8 mouse cellular contexts compared by ENCODE assay signal in the genomic region with DNA sequence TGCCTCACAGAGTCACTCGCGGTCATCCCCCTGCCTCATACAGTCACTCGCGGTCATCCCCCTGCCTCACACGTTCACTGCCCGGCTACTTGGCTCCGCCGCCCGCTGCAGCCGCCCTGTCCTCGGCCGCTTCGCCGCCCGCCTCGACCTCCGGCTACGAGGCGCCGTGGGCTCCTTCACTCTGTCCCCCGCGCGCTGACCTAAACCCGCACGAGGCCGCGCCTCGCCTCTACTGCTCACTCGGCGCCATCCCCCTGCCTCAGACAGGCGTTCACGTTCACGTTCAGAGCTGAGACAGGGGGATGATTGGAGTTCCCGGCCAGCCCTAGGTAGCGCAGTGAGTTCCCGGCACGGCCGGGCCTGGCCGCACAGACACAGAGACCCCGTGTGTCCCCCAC. TPM values are rescaled to one million over a fixed set of nuclear protein-coding genes. Genes with fewer than 3 reads are reported as not detected.
DNase-seq lines count a peak whose midpoint lies in the region; ATAC-seq and TF ChIP-seq lines count a peak whose summit lies in the region.
"Not testable (repeated sequence)": the region's sequence is repeated elsewhere in the genome, so short reads cannot be mapped to it uniquely, and the experiment has no call there.

No protein-coding gene starts in this region.

- not testable (repeated sequence) for H3K9ac ChIP-seq in forebrain, embryonic 12.5 days; limb, embryonic 15.5 days; neural tube, embryonic 15.5 days (replicated peaks)
- peak overlapping the region; percentile 45; the same call in 1 of the 2 replicates for H3K9ac ChIP-seq in heart, embryonic 12.5 days
- H3K9ac ChIP-seq in intestine, embryonic 14.5 days (ENCODE audit: low read length), result peak overlapping the region; percentile 37

- H3K36me3 ChIP-seq in forebrain, embryonic 12.5 days (replicated peaks); heart, embryonic 12.5 days; intestine, embryonic 14.5 days (ENCODE audit: control insufficient read depth, insufficient read depth, low read length); limb, embryonic 15.5 days; neural tube, embryonic 15.5 days: not testable (repeated sequence)

- ATAC-seq in forebrain, embryonic 12.5 days (ENCODE audit: low FRiP score), result peak; percentile 4; the same call in 1 of the 2 replicates
- ATAC-seq in heart, embryonic 12.5 days (ENCODE audit: insufficient number of reproducible peaks, low FRiP score); limb, embryonic 15.5 days (ENCODE audit: insufficient number of reproducible peaks, low FRiP score, low TSS enrichment, low read depth); neural tube, embryonic 15.5 days (ENCODE audit: low FRiP score): not testable (repeated sequence)
- ATAC-seq in intestine, embryonic 14.5 days (replicated peaks; ENCODE audit: low FRiP score, low TSS enrichment, low read depth), result peak; percentile 46; the same call in 1 of the 2 replicates
- ATAC-seq in megakaryocyte, adult 5-6 weeks (ENCODE audit: poor library complexity, severe bottlenecking), result peak; percentile 1

- TF ChIP-seq CTCF in cerebellum, adult 2 months (IDR thresholded peaks at IDR 0.05; ENCODE audit: borderline replicate concordance, insufficient read depth, low read depth, low read length), result not testable (repeated sequence)

- DNase-seq in cerebellum, adult 2 months; intestine, embryonic 14.5 days (ENCODE audit: low spot score): not testable (repeated sequence)
- DNase-seq in urinary bladder, postnatal 14 days (ENCODE audit: low spot score), result peak; percentile 75

- H3K9me3 ChIP-seq in forebrain, embryonic 12.5 days; limb, embryonic 15.5 days; neural tube, embryonic 15.5 days (replicated peaks): not testable (repeated sequence)
- H3K9me3 ChIP-seq in heart, embryonic 12.5 days (replicated peaks), result peaks cover 18% of the 10 kb centered on the region
- H3K9me3 ChIP-seq in intestine, embryonic 14.5 days (ENCODE audit: control insufficient read depth, low read length), result peaks cover 47% of the 10 kb centered on the region

- not testable (repeated sequence) for H3K4me1 ChIP-seq in cerebellum, adult 2 months (ENCODE audit: control insufficient read depth, insufficient read depth, low read length); forebrain, embryonic 12.5 days; heart, embryonic 12.5 days (replicated peaks); intestine, embryonic 14.5 days (replicated peaks; ENCODE audit: control insufficient read depth, insufficient read depth, low read length); limb, embryonic 15.5 days; neural tube, embryonic 15.5 days

- not testable (repeated sequence) for H3K27me3 ChIP-seq in cerebellum, adult 2 months (ENCODE audit: control insufficient read depth, insufficient read depth, low read length); forebrain, embryonic 12.5 days; heart, embryonic 12.5 days (replicated peaks); intestine, embryonic 14.5 days (replicated peaks; ENCODE audit: control insufficient read depth, insufficient read depth, low read length); limb, embryonic 15.5 days; neural tube, embryonic 15.5 days (replicated peaks)

- peak overlapping the region; percentile 57 for H3K4me3 ChIP-seq in cerebellum, adult 2 months (replicated peaks; ENCODE audit: insufficient read depth, low read depth, low read length)
- not testable (repeated sequence) for H3K4me3 ChIP-seq in forebrain, embryonic 12.5 days (replicated peaks)
- H3K4me3 ChIP-seq in heart, embryonic 12.5 days, result peak overlapping the region; percentile 42
- peak overlapping the region; percentile 33 for H3K4me3 ChIP-seq in intestine, embryonic 14.5 days (ENCODE audit: low read depth, low read length)
- H3K4me3 ChIP-seq in limb, embryonic 15.5 days, result peak overlapping the region; percentile 31
- peak overlapping the region; percentile 27 for H3K4me3 ChIP-seq in neural tube, embryonic 15.5 days (replicated peaks)

- H3K27ac ChIP-seq in cerebellum, adult 2 months (ENCODE audit: insufficient read depth, low read length); heart, embryonic 12.5 days (ENCODE audit: poor library complexity, severe bottlenecking); limb, embryonic 15.5 days; neural tube, embryonic 15.5 days (replicated peaks): not testable (repeated sequence)
- H3K27ac ChIP-seq in forebrain, embryonic 12.5 days, result peak overlapping the region; percentile 88; the same call in 1 of the 2 replicates
- H3K27ac ChIP-seq in intestine, embryonic 14.5 days (ENCODE audit: low read depth), result peak overlapping the region; percentile 51

- peak overlapping the region; percentile 50; the same call in 1 of the 2 replicates for H3K4me2 ChIP-seq in forebrain, embryonic 12.5 days
- H3K4me2 ChIP-seq in heart, embryonic 12.5 days, result peak overlapping the region; percentile 74
- peak overlapping the region; percentile 79 for H3K4me2 ChIP-seq in intestine, embryonic 14.5 days (ENCODE audit: low read length)
- H3K4me2 ChIP-seq in limb, embryonic 15.5 days, result peak overlapping the region; percentile 46
- peak overlapping the region; percentile 53 for H3K4me2 ChIP-seq in neural tube, embryonic 15.5 days

- WGBS in cerebellum, adult 2 months, result 8% methylated on average over 40 of the region's 40 CpGs
- WGBS in forebrain, embryonic 12.5 days, result 24% methylated on average over 10 of the region's 40 CpGs
- WGBS in heart, embryonic 12.5 days, result 45% methylated on average over 40 of the region's 40 CpGs
- 52% methylated on average over 40 of the region's 40 CpGs for WGBS in intestine, embryonic 14.5 days
- 0% methylated on average over 1 of the region's 40 CpGs for WGBS in limb, embryonic 15.5 days
- WGBS in neural tube, embryonic 15.5 days, result 14% methylated on average over 4 of the region's 40 CpGs

- not testable (repeated sequence) for TF ChIP-seq POLR2A in cerebellum, adult 2 months (IDR thresholded peaks at IDR 0.05; ENCODE audit: borderline replicate concordance, insufficient read depth, low read length)

RNA-seq across cellular contexts. Expression of a gene that starts 12.0 kb away (rescaled TPM):
- 648 and 794 TPM in 2 replicates for polyA plus RNA-seq in cerebellum, adult 2 months (2012; rRNA removed)
- polyA plus RNA-seq in forebrain, embryonic 12.5 days (2016; fragmentation: Nextera tagmentation; extraction: Ambion mirVana), result 181 and 277 TPM in 2 replicates
- 121 and 171 TPM in 2 replicates for polyA plus RNA-seq in heart, embryonic 12.5 days (2016; fragmentation: Nextera tagmentation; extraction: Ambion mirVana)
- 223 and 261 TPM in 2 replicates for polyA plus RNA-seq in intestine, embryonic 14.5 days (2014; fragmentation: Nextera tagmentation; extraction: Ambion mirVana)
- polyA plus RNA-seq in limb, embryonic 15.5 days (2015; fragmentation: Nextera tagmentation; extraction: Ambion mirVana), result 133 and 163 TPM in 2 replicates
- total RNA-seq in megakaryocyte, adult 5-6 weeks (2015), result 28.5 and 29.2 TPM in 2 replicates
- 38.0 and 59.3 TPM in 2 replicates for total RNA-seq in megakaryocyte, adult 5-6 weeks (2017)
- 134 and 143 TPM in 2 replicates for polyA plus RNA-seq in neural tube, embryonic 15.5 days (2015; fragmentation: Nextera tagmentation; extraction: Ambion mirVana)
